Mouse (Mus musculus) thymus, adult 18-20 months (tissue): Measurements from ENCODE around the gene Als2cl.

Experiments used
- DNase-seq, 2 experiments: peaks; one replicate each; pipeline ENCODE4 v3.0.0; 2022; ENCODE audit warnings: mixed read lengths in 2 of 2

The Als2cl gene

GRCm38 (mm10) chr9:110880772-110881171 is 1.1 kb downstream of the Als2cl start:
- DNase-seq = no peak

DNA sequence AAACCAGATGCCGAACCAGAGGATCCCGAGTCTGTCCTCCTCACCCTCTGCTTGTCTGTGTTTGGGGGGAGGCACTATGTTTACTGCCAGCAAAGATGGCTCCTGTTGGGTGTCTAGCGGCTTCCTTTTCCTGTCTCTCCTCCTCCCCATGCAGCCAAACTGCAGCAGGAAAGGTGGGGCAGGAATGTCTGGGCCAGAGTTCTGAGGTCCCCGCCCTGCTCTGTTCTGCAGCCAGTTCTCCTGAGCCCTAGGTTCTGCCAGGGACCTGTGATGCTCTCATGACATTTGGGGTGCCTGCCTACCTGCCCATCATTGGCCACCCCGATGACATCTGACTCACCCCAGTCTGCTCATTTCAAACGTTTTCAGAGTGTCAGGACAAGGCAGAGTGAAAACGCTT is 2.3 kb downstream of the Als2cl start:
- peak in 1 of 2 experiments; percentile 16 for DNase-seq

- DNase-seq = peak; percentile 66 to 77
These were observed 8.0 kb downstream of the Als2cl start for GRCm38 (mm10) chr9:110887388-110888303.

GRCm38 (mm10) chr9:110888935-110889334 is 9.3 kb downstream of the Als2cl start:
- no peak for DNase-seq

DNA sequence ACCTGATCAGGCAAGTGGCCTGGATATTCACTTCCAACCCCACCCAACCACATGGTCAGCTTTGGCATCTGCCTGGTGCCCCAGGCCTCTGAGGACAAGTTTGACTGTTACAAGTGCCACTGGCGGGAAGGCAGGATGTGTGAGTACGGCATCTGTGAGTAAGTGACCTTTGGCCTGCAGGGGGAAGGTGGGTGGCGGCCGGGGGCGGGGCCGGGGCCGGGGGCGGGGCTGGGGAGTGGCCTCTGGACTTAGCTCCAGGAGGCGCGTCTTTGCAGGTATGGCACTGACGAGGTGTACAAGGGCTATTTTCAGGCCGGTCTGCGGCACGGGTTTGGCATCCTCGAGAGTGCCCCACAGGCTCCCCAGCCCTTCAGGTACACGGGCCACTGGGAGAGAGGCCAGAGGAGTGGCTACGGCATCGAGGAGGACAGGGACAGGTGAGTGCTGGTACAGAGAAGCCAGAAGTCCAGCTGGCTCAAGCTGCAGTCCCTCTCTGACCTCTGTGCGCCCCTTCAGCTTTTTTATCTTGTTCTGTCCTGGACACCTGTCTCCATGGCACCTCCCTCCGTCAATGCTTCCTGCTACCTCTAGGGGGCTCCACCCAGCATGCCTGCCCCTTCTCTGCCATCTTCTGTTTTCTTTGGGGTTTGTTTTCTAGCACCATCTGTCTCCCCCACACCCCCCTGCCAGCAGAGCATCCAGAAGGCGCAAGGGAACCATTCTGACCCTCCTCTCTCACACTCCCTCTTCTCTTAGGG is 10.5 kb downstream of the Als2cl start:
- DNase-seq = peak in 1 of 2 experiments; percentile 9

GRCm38 (mm10) chr9:110891077-110891828 is 11.6 kb downstream of the Als2cl start:
- peak in 1 of 2 experiments; percentile 9 for DNase-seq

DNA sequence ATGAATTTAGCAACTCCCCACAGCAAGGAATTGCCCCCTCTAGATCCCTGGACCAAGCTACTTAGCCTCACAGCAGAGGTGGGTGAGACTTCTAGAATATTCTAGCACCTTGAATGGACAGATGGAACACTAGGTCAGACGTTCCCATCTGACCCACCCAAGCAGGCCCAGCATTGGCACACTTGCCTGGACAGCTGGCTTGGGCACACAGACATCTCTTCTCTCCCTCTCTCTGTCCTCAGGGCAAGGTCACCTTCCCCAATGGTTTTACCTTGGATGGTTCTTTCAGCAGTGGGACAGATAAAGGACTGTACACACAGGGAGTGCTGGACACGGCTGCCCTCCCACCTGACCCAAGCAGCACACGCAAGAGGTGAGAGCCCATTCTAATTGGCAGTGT is 12.9 kb downstream of the Als2cl start:
- no peak for DNase-seq

- peak in 1 of 2 experiments; percentile 11 for DNase-seq
These were observed 13.8 kb downstream of the Als2cl start for GRCm38 (mm10) chr9:110893429-110893828.

- peak; percentile 67 to 80 for DNase-seq
These were observed 15.8 kb downstream of the Als2cl start for GRCm38 (mm10) chr9:110895507-110895906.

DNA sequence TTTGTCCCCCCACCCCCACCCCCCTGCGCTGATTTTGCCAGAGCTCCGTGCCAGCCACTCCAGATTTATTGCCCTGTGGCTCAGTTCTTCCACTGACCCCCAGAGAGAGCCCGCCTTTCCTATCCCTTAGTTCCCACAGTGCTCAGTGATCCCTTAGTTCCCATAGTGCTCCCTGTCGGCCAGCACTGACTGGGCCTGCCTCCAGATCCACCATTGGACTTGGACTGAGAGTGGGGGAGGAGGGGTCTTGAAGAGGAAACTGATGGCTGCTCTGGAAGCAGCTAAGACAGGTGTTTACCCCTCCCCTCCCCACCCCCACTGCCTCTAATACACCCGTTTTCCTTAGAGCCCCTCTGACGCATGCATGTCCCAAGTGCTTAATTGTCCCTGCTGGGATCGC is 16.3 kb downstream of the Als2cl start:
- DNase-seq = peak; percentile 34 to 56

DNA sequence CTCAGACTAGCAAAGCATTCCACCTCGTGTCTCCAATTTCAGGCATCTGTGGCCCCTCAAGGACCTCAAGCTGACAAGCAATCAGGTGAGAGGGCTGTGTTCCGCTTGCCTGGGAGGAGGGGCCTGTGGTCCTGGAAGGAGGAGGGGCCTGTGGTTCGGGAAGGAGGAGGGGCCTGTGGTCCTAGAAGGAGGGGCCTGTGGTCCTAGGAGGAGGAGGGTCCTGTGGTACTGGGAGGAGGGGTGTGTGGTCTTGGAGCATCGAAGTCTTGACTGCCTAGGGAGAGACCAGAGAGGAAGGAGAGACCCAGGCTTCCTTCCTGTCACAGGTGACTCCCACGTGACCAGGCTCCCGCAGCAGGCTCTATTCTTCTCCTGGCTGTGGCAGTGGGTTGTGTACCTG is 16.9 kb downstream of the Als2cl start:
- DNase-seq = peak; percentile 89 to 94

DNA sequence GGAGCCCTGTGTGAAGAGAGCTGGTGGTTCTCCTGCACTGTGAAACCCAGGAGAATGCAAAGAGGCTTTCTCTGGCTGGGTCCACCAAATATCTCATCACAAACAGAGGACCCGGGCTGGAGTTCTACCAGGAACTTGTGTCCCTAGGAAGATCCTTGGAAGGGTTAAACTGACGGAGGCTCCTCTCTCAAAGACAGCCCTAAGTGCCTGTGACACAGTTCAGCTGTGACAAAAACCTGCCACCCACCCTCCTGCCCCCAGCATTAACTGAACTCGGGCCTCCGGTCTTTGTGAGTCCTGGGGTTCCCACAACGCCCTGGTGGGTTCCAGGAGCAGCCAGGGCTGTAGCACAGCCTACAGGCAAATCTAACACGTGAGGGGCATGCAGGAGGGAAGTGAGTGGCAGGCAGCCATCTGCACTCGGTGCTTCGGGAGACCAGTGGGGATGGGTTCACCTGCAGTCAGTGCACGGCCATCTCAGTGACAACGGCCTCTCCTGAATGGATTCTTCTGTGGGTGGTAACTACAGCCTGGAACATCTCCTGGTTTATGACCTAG is 19.9 kb downstream of the Als2cl start:
- peak; percentile 30 to 44 for DNase-seq

DNA sequence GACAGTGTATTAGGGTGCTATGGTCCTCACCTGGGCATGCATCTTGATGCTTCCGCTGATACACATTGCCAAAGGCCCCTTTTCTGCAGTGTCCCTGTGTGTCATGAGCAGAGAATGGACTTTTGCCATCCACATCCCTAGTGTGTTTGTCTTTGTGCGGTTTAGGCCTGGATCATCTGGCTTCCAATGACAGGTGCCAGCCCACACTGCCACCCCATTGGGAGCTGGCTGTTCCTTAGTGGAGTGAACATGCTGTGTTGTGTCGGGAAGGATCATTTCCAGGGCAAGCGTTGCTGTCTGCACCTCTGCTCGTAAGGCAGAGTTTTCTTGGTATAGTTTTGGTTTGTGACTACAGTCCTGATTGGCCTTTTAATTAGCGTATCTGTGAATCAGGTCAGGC is 21.5 kb downstream of the Als2cl start:
- no peak for DNase-seq

GRCm38 (mm10) chr9:110902271-110902670 is 22.6 kb downstream of the Als2cl start:
- DNase-seq = no peak

DNA sequence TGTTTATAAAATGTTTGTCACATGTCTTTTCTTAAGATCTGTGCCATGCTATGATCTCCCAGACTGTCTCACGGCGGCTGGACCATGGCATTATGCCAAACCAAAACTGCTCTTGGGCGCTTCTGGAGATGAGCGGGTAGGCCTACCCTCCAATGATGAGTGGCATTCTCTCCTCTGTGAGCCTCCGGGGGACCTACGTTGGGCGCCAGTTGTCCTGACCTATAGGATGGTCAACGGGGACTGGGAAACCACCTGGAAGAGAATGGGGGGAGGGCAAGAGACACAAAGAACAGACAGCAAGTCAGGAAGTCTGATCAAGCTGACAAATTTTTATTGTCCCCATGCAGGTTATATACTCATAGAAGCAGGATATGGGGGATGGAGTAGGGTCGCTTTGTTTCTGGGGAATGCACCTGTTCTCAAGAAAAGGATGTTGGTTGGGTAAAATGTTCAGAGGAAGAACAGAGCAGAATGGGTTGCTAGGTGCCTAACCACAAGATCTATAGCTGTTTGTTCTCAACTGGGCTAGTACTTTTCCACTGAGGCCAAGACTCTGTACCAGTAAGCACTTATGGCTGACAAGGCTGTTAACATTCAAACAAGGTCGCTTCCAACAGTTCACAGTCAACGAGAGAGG is 27.6 kb downstream of the Als2cl start:
- DNase-seq = peak in 1 of 2 experiments; percentile 69

- peak in 1 of 2 experiments; percentile 53 for DNase-seq
These were observed 28.4 kb downstream of the Als2cl start for GRCm38 (mm10) chr9:110907838-110908630.

GRCm38 (mm10) chr9:110908631-110909016 is 29.0 kb downstream of the Als2cl start:
- no peak for DNase-seq

- peak in 1 of 2 experiments; percentile 48 for DNase-seq
These were observed 29.8 kb downstream of the Als2cl start for GRCm38 (mm10) chr9:110909371-110909967.

GRCm38 (mm10) chr9:110914631-110915236 is 35.1 kb downstream of the Als2cl start:
- DNase-seq = no peak

- DNase-seq = no peak
These were observed 35.8 kb downstream of the Als2cl start for GRCm38 (mm10) chr9:110915466-110915865.
